Mouse (Mus musculus): ENCODE data around the gene Cd34.

DNA sequence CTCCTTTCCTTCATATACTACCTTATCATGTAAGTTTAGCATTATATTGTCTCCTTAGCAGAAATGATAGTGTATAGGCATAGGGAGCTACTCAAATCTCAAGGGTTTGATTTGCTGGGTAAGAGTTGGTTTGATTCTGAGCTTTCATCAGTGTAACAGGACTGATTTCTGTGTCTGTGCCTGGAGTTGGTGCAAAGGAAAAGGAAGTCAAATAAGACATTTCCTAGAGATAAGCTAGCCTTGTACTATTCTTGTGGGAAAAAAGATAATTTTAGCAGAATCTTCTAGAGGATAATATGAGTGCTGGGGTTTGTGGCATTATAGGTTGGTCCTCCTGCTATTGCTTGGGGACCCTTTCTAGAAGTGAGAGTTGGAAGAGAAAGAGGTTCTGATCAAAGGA lies 67.6 kb downstream of the Cd34 start:
- TF ChIP-seq CTCF (IDR thresholded peaks at IDR 0.05; ENCODE audit: low read depth) (no peak), EP300 (IDR thresholded peaks at IDR 0.05; ENCODE audit: low read depth) (no peak)
